Mouse (Mus musculus) cortical plate, adult 2 months (tissue): ENCODE measurements around the gene Dnaic1. TPM values are rescaled to one million over a fixed set of nuclear protein-coding genes. Genes with fewer than 3 reads are reported as not detected.

ENCODE experiments used
- H3K27ac ChIP-seq: fragments of 200-500 bp; 2 replicates; pipeline ENCODE4 v1.5.1; 2012; ENCODE audit warnings: low read length, control low read depth, inconsistent platforms; ENCODE audit not compliant: insufficient read depth
- H3K4me1 ChIP-seq: fragments of 200-500 bp; 2 replicates; pipeline ENCODE4 v1.6.1; 2011; ENCODE audit warnings: low read length; ENCODE audit not compliant: control insufficient read depth, insufficient read depth
- H3K4me3 ChIP-seq: fragments of 200-500 bp; 2 replicates; pipeline ENCODE4 v1.5.1; 2011; ENCODE audit warnings: mild to moderate bottlenecking, low read length, control low read depth; ENCODE audit not compliant: insufficient read depth
- CTCF ChIP-seq: fragments of 200-500 bp; IDR thresholded peaks from 2 replicates; pipeline ENCODE4 v1.5.1; 2011; ENCODE audit warnings: mild to moderate bottlenecking, control low read depth, low read length; ENCODE audit not compliant: insufficient read depth; ENCODE audit errors: extremely low read depth
- POLR2A ChIP-seq: fragments of 200-500 bp; IDR thresholded peaks from 2 replicates; pipeline ENCODE4 v1.6.1; 2011; ENCODE audit warnings: mild to moderate bottlenecking, low read length, control low read depth; ENCODE audit not compliant: insufficient read depth; ENCODE audit errors: extremely low read depth
- polyA plus RNA-seq: library from polyadenylated mRNA; depleted of rRNA; stranded (reverse); fragments of >200 nt; gene quantifications from 2 replicates; pipeline ENCODE4 v1.2.3, GENCODE M21; 2012; rRNA removed

Dnaic1 gene
- polyA plus RNA-seq, result 9.8 and 12.5 TPM in 2 replicates

DNA sequence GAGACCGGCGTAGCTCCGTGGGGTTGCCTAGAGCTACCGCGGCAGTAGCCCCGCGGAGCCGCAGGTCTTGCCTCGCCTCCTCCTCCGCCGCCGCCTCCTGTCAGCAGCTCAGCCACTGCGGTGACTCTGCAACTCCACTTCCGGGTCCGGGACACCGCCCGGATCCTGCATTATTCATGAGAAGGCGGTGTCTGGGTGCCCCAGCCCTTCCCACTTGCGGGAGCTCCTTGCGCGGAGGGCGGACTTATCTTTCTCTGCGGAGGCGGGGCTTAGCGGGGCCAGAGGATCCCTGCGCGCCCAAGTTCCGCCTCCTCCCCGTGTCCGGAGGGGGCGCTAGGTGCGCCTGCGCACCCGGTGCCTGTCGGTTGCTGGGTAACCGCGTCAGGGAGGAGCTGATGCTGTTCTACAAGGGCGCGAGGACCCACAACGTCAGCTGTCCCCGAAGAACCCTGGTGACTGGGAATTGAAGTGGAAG is at the start of gene Dnaic1, which contains the start of gene Fam219a:
Gene Dnaic1, plus strand, starts transcription at position 365 of the 475 bp plus-strand sequence.
Gene Fam219a, minus strand, starts transcription at position 128 of the 475 bp plus-strand sequence.
- H3K4me3 ChIP-seq, result peak within 1 kb of the TSS; percentile 96
- H3K27ac ChIP-seq, result peak within 1 kb of the TSS; percentile 84
- TF ChIP-seq CTCF, result 0 out of 2 replicates have a peak, but pooled peaks have one; percentile 3
- TF ChIP-seq POLR2A, result peak; percentile 94
- H3K4me1 ChIP-seq, result peaks cover 10% of the 10 kb centered on the region

DNA sequence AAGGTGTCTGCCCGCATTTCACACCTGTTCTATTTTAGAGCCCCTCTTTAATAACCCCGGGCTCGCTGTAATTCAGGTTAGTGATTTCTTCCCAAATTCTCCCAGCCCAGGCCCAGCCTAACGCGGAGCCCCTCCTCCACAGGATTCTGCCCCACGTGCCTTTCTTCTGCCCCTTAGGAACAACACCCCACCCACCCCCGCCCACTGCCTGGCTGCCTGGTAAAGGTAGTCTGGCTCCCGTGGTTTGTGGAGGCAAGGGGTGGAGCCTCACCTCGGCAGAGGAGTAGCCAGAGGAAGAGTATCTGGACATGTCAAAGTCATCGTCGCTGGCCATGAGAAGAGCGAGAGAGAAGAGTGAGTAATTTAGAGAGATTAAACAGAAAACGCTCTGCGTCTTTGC is 48.9 kb upstream of the Dnaic1 start:
- H3K4me1 ChIP-seq, result peaks cover 4% of the 10 kb centered on the region
- no peak for TF ChIP-seq CTCF
- no peak for TF ChIP-seq POLR2A
- no peak overlapping the region for H3K4me3 ChIP-seq
- H3K27ac ChIP-seq, result no peak overlapping the region

DNA sequence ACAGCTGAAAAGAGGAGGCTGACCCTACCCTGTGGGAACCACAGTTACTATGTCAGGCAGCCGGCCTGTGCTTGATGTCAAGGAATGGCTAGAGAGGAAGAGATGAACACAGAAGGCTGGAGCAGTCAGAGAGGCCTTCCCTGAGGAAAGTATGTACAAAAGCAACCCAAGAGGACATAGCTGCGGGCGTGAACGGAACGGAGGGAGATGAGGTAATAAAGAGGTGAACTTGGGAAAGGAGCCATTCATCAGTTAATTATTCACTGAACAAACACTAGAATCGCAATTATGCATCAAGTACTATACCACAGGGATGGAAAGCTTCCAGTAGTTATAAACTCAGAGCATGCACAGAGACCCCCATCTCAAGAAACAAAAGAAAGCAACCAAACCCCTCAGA is 47.4 kb upstream of the Dnaic1 start:
- no peak overlapping the region for H3K4me3 ChIP-seq
- H3K4me1 ChIP-seq, result peaks cover 5% of the 10 kb centered on the region
- no peak overlapping the region for H3K27ac ChIP-seq
- no peak for TF ChIP-seq POLR2A
- TF ChIP-seq CTCF, result no peak

DNA sequence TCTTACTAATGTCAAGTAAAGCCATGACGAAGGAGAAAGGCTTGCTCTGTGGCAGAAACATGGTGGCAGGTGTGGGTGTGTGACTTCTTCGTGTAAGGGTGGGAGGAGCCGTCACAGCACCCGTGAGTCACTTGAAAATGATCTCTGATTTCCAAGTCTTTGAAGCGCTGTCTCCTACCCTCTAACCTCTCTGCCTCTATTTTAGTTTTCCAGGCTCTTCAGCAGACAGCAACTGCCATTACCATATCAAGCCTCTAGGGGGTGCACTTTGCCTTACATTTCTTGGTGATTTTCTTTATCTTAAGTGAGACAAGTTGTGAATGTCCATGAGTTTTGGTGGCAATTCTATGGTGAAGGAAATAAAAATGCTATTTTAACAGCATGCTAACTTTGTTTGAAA is 46.8 kb upstream of the Dnaic1 start:
- Histone ChIP-seq H3K4me3 (no peak overlapping the region), H3K4me1 (peaks cover 5% of the 10 kb centered on the region), H3K27ac (no peak overlapping the region)
- TF ChIP-seq CTCF (peak; percentile 51; the same call in 1 of the 2 replicates), POLR2A (no peak)

DNA sequence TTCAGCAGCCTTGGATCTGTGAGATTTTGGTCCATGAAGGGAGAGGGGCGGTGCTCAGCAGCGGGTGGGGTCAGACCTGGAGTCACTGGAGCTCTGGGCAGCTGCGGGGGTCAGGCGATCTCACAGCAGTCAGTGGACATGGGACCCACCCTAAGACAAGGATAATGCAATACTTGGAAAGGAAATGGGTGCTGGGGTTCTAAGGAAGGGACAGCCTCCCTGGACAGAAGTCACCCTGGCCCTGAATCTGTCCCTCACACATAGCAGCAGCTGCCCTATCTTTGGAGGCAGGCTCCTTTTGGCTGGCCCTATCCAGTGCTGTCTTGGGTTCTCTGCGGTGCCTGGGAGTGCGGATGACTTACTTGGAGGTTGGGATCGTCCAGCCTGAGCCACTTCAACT is 45.7 kb upstream of the Dnaic1 start:
- H3K4me3 ChIP-seq, result no peak overlapping the region
- H3K4me1 ChIP-seq, result peaks cover 4% of the 10 kb centered on the region; the same call in 1 of the 2 replicates
- TF ChIP-seq CTCF (no peak), POLR2A (no peak)
- no peak overlapping the region for H3K27ac ChIP-seq

DNA sequence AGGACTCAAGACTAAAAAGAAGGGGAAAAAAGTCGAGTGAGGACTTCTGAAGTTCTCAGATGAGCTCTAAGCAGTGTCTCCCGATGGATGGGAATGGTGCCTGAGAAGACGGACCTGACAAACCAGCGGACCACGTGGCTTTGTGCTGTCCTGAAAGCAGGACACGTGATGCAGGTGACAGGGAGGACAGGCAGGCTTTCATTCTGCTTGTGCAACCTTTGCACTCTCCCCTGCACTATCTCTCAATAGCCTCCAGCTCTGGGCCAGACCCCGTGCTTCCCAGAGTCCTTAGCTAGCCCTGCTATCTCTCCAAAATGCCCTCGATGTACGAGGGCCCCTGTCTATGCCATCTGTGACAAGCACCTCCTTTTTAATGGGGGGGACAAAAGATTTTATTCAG is 44.7 kb upstream of the Dnaic1 start:
- TF ChIP-seq POLR2A (no peak), CTCF (no peak)
- Histone ChIP-seq H3K27ac (no peak overlapping the region), H3K4me3 (no peak overlapping the region), H3K4me1 (peaks cover 4% of the 10 kb centered on the region; the same call in 1 of the 2 replicates)

DNA sequence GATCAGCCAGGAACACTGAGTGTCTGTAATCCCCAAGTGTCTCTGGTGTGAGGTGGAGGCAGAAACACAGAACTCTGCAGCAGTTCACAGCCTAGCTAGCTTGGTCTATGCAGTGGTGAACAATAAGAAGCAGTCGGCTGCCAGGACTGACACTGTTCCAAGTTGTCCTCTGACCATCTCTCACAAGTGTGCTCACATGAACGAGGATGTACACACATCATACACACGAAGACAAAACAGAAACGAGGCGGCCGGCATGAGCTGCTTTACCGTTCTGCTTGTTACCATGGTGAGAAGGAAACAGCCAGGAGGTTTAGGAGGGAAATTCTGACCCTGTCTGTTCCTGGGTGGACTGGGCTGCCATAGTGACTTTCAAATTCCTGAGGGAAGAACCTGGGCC is 43.0 kb upstream of the Dnaic1 start:
- H3K27ac ChIP-seq, result no peak overlapping the region
- no peak for TF ChIP-seq CTCF
- TF ChIP-seq POLR2A, result no peak

DNA sequence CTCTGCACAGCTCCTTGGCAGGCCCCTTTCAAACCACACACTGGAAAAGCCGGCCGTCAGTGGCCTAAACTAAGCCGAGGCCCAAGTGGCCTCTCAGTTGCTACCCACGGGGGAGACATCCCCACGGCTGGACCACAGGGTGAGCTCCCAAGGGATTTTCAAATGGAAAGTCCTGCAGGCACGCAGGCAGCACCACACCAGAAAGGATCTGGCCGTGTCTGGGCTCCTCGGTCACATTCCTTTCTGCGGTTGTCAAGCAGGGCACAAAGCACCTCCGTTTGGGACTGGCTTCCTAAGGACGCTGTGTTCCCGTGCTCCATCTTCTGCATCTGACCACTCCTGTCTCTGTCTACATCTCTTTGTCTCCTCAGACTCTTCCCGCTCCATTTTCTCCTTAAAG is 42.5 kb upstream of the Dnaic1 start:
- Histone ChIP-seq H3K27ac (no peak overlapping the region), H3K4me1 (peaks cover 6% of the 10 kb centered on the region; the same call in 1 of the 2 replicates), H3K4me3 (no peak overlapping the region)
- TF ChIP-seq POLR2A, result no peak
- no peak for TF ChIP-seq CTCF

More for the DNA sequence above, 43.0 kb upstream of the Dnaic1 start:
- Histone ChIP-seq H3K4me1 (peaks cover 4% of the 10 kb centered on the region; the same call in 1 of the 2 replicates), H3K4me3 (no peak overlapping the region)

DNA sequence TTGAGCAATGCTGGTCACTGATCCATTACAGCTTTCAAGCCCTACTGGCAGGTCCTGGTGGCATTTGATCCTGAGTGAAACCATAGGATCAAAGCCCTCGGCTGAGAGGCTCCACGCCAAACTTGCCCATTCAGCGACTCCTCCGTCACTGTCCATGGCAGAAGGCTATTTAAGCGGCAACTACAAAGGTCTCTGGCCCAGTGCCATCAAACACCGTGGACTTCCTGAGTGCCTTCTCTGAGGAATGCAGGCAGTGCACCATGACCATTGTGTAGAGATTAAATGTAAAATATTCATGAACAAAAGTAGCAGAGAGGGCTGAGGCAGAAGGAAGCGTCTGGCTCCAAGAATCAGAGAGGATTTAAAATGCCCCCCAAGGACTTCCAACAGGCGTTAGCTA is 41.6 kb upstream of the Dnaic1 start:
- no peak overlapping the region for H3K27ac ChIP-seq
- no peak overlapping the region for H3K4me3 ChIP-seq
- TF ChIP-seq CTCF (no peak), POLR2A (no peak)
- H3K4me1 ChIP-seq, result peaks cover 9% of the 10 kb centered on the region

DNA sequence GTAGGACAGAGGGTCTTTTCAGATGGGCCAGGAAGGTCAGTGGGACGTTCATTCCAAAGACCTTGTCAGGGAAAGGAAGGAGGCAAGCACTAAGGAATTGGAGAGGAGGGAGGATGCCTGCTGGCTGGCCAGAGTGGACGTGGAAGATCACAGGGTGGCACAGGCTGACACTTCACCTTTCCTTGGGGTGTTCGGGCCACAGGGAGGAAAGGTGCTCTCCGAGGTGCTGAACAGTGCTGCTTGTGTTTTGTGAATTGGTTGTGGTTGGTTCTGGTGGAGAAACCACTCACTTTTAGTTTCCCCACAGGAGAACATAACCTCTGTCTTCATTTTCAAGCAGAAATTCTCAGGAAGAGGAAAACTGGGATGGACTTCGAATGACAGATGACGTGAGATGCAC is 37.2 kb upstream of the Dnaic1 start:
- TF ChIP-seq POLR2A (no peak), CTCF (no peak)
- Histone ChIP-seq H3K4me1 (peaks cover 7% of the 10 kb centered on the region), H3K27ac (no peak overlapping the region), H3K4me3 (no peak overlapping the region)
